Mouse (Mus musculus) heart, adult 2 months (tissue): ENCODE measurements around the gene Ppp2r3a.

Source experiments
- CTCF ChIP-seq: fragments of 200-600 bp; IDR thresholded peaks from 2 replicates; pipeline ENCODE4 v1.8.1; 2022; ENCODE audit warnings: antibody characterized with exemption, mild to moderate bottlenecking, moderate library complexity
- POLR2A ChIP-seq: fragments of 200-500 bp; IDR thresholded peaks from 2 replicates; pipeline ENCODE4 v1.6.1; 2011; ENCODE audit warnings: mild to moderate bottlenecking, low read depth, low read length, control low read depth; ENCODE audit not compliant: insufficient read depth

- no peak for TF ChIP-seq CTCF
- TF ChIP-seq POLR2A = no peak
Observed at GRCm38 (mm10) chr9:101280211-101280610, 28.6 kb upstream of the Ppp2r3a start.
